Mouse (Mus musculus) embryonic fibroblast, embryonic 13.5 days (primary cell): ENCODE results near the gene Dbx1.

Source experiments
- CTCF ChIP-seq: IDR thresholded peaks from 2 replicates; pipeline ENCODE4 v1.5.1; 2011; ENCODE audit warnings: mild to moderate bottlenecking, control low read depth, low read length, moderate library complexity, borderline replicate concordance; ENCODE audit not compliant: insufficient read depth
- POLR2A ChIP-seq: IDR thresholded peaks from 2 replicates; pipeline ENCODE4 v1.6.1; 2011; ENCODE audit warnings: low read depth, mild to moderate bottlenecking, control low read depth, low read length, moderate library complexity

- no peak for TF ChIP-seq CTCF
- no peak for TF ChIP-seq POLR2A
These were observed 2.5 kb upstream of the Dbx1 start for GRCm38 (mm10) chr7:49638941-49639776.
